Mouse (Mus musculus): ENCODE data around the gene Cap2.

The Cap2 gene

GRCm38 (mm10) chr13:46695296-46695908, 193.8 kb downstream of the Cap2 start:
- DNase-seq (ENCODE audit: low read depth): no peak

DNA sequence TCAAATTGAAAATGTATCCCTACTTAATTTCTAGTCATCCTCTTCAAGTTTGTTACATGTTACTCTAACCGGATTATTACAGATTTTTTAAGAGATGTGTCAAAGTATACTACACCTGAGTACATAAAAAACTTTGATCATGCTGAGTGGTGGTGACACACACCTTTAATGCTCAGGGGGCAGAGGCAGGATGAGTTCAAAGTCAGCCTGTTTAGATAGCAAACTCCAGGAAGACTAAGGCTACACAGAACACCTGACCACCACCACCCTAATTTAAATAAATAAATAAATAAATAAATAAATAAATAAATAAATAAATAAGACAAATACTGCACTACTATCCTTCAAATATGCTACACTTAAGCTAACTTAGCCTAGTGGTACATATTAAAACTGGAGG, 194.3 kb downstream of the Cap2 start:
- no peak for DNase-seq (ENCODE audit: low read depth)

DNA sequence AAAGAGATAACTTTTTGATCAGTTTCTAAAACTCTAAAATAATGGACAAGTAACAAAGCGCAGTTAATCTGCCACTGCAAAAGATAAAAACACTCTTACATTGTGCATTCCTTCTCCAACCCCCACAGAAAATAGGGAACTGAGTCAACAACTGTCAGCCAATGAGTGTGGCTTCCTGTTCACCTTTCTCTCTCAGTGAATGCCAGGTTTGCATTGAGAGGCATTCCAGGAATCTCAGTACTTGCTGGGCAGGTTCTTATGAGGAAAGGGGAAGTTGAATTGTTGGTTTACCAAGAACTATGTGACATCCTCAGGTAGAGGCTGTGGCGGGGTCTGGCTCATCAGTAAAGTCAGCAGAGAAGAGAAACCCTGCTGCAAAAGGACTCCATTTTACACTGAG, 195.1 kb downstream of the Cap2 start:
- DNase-seq (ENCODE audit: low read depth): no peak

GRCm38 (mm10) chr13:46699372-46699771, 197.7 kb downstream of the Cap2 start:
- DNase-seq (ENCODE audit: low read depth): no peak
